In genomic region chr2:30363773-30364650, GRCm38 (mm10) we compare ENCODE assay signal across 8 mouse cellular contexts. TPM values are rescaled to one million over a fixed set of nuclear protein-coding genes. Genes with fewer than 3 reads are reported as not detected.
DNase-seq lines count a peak whose midpoint lies in the region; ATAC-seq and TF ChIP-seq lines count a peak whose summit lies in the region.

Gene Miga2, plus strand, starts transcription at chr2:30364233.

- under 1% methylated on average over 54 of the region's 54 CpGs for WGBS in kidney, embryonic 14.5 days
- WGBS in limb, embryonic 15.5 days = under 1% methylated on average over 54 of the region's 54 CpGs

- H3K4me3 ChIP-seq in bone marrow macrophage, adult 2 months (ENCODE audit: insufficient read depth, low read length) = peak within 1 kb of the TSS; percentile 71
- H3K4me3 ChIP-seq in embryonic fibroblast, embryonic 13.5 days (ENCODE audit: insufficient read depth, low read length) = peak within 1 kb of the TSS; percentile 72
- H3K4me3 ChIP-seq in kidney, embryonic 14.5 days (ENCODE audit: low read length) = peak within 1 kb of the TSS; percentile 94
- peak within 1 kb of the TSS; percentile 95 for H3K4me3 ChIP-seq in limb, embryonic 15.5 days

- H3K27me3 ChIP-seq in kidney, embryonic 14.5 days (ENCODE audit: control insufficient read depth, insufficient read depth, low read length) = no peaks in the 10 kb centered on the region
- no peaks in the 10 kb centered on the region for H3K27me3 ChIP-seq in limb, embryonic 15.5 days

- H3K9me3 ChIP-seq in kidney, embryonic 14.5 days (ENCODE audit: control insufficient read depth, low read length) = no peaks in the 10 kb centered on the region
- no peaks in the 10 kb centered on the region for H3K9me3 ChIP-seq in limb, embryonic 15.5 days

- H3K9ac ChIP-seq in kidney, embryonic 14.5 days (ENCODE audit: low read depth, low read length) = peak within 1 kb of the TSS; percentile 82
- H3K9ac ChIP-seq in limb, embryonic 15.5 days = peak within 1 kb of the TSS; percentile 83

- H3K27ac ChIP-seq in bone marrow macrophage, adult 2 months (ENCODE audit: insufficient read depth, low read depth, low read length) = no peak within 1 kb of the TSS
- no peak within 1 kb of the TSS for H3K27ac ChIP-seq in embryonic fibroblast, embryonic 13.5 days (ENCODE audit: insufficient read depth, low read length)
- H3K27ac ChIP-seq in kidney, embryonic 14.5 days (ENCODE audit: low read depth, low read length) = peak within 1 kb of the TSS; percentile 77
- H3K27ac ChIP-seq in limb, embryonic 15.5 days = peak within 1 kb of the TSS; percentile 84

- H3K4me2 ChIP-seq in kidney, embryonic 14.5 days (replicated peaks; ENCODE audit: low read depth, low read length) = peak within 1 kb of the TSS; percentile 64
- H3K4me2 ChIP-seq in limb, embryonic 15.5 days = peak within 1 kb of the TSS; percentile 82

- peaks cover 20% of the 10 kb centered on the region for H3K36me3 ChIP-seq in kidney, embryonic 14.5 days (ENCODE audit: control insufficient read depth, insufficient read depth, low read length)
- H3K36me3 ChIP-seq in limb, embryonic 15.5 days = peaks cover 21% of the 10 kb centered on the region

- no peak for TF ChIP-seq POLR2A in bone marrow macrophage, adult 2 months (IDR thresholded peaks at IDR 0.05; ENCODE audit: borderline replicate concordance, low read depth, low read length)
- TF ChIP-seq POLR2A in embryonic fibroblast, embryonic 13.5 days (IDR thresholded peaks at IDR 0.05; ENCODE audit: low read depth, low read length) = peak; percentile 90

- H3K4me1 ChIP-seq in bone marrow macrophage, adult 2 months (ENCODE audit: control insufficient read depth, insufficient read depth, low read length) = peaks cover 11% of the 10 kb centered on the region
- 0 out of 2 replicates have a peak, but pooled peaks cover 3% of the 10 kb centered on the region for H3K4me1 ChIP-seq in embryonic fibroblast, embryonic 13.5 days (ENCODE audit: control insufficient read depth, insufficient read depth, low read length)
- H3K4me1 ChIP-seq in kidney, embryonic 14.5 days (ENCODE audit: control insufficient read depth, insufficient read depth, low read length) = peaks cover 10% of the 10 kb centered on the region
- H3K4me1 ChIP-seq in limb, embryonic 15.5 days = peaks cover 15% of the 10 kb centered on the region

- peak; percentile 99 for ATAC-seq in kidney, embryonic 14.5 days (ENCODE audit: low FRiP score, low TSS enrichment)
- peak; percentile 98 for ATAC-seq in limb, embryonic 15.5 days (ENCODE audit: insufficient number of reproducible peaks, low FRiP score, low TSS enrichment, low read depth)

- peak; percentile 99 for DNase-seq in A20 (ENCODE audit: low read depth, low spot score)
- DNase-seq in heart, adult 9 months (ENCODE audit: low spot score in 2 of 2) = peak; percentile 99 to 100
- peak; percentile 97 for DNase-seq in monocyte, adult 2 months (ENCODE audit: low read depth in 1 of 2, low spot score in 2 of 2)
- peak; percentile 99 for DNase-seq in spleen, postnatal 36 days (ENCODE audit: low spot score in 2 of 2)

- TF ChIP-seq CTCF in bone marrow macrophage, adult 2 months (IDR thresholded peaks at IDR 0.05; ENCODE audit: low read depth, low read length) = no peak
- TF ChIP-seq CTCF in embryonic fibroblast, embryonic 13.5 days (IDR thresholded peaks at IDR 0.05; ENCODE audit: borderline replicate concordance, insufficient read depth, low read length) = no peak

RNA-seq across cellular contexts. Expression of gene Miga2, which starts in this region (rescaled TPM):
- 3.4 and 6.9 TPM in 2 replicates for polyA plus RNA-seq in bone marrow macrophage, adult 2 months (2012; ENCODE audit: insufficient read depth, insufficient read length, missing spikeins)
- polyA plus RNA-seq in embryonic fibroblast, embryonic 13.5 days (2011; ENCODE audit: insufficient read length, low read depth, missing spikeins) = 15.9 and 16.4 TPM in 2 replicates
- polyA plus RNA-seq in kidney, embryonic 14.5 days (2014; fragmentation: Nextera tagmentation; extraction: Ambion mirVana) = 14.5 and 25.0 TPM in 2 replicates
- polyA plus RNA-seq in limb, embryonic 15.5 days (2015; fragmentation: Nextera tagmentation; extraction: Ambion mirVana) = 23.3 and 23.9 TPM in 2 replicates

Comparison
In these comparisons a context has a peak if more than half of its experiments do, and no peak if none do; other contexts are left out.
1. H3K27ac ChIP-seq: peak in kidney, embryonic 14.5 days (single experiment) and limb, embryonic 15.5 days (single experiment); none in bone marrow macrophage, adult 2 months (single experiment) and embryonic fibroblast, embryonic 13.5 days (single experiment).
2. Peak in every context shown above with its lines, with median percentiles within 50 percentile points of each other: DNase-seq and H3K4me3 ChIP-seq.